Mouse (Mus musculus) MEL (cell line): ENCODE measurements around the gene Pcnx2. TPM values are rescaled to one million over a fixed set of nuclear protein-coding genes. Genes with fewer than 3 reads are reported as not detected.

Experiments
- DNase-seq: peaks from one replicate; pipeline ENCODE4 v3.0.0; 2011; ENCODE audit warnings: low read depth, low spot score
- H3K27ac ChIP-seq: 2 replicates; pipeline ENCODE4 v1.5.1; 2012; ENCODE audit warnings: low read depth, mild to moderate bottlenecking, control low read depth, low read length, moderate library complexity; ENCODE audit not compliant: control insufficient read depth
- H3K27me3 ChIP-seq, 2 experiments: fragments of 150-350 bp in 1 of 2; sonication (generic) in 1 of 2; 2 replicates each; pipeline ENCODE4 v1.6.1; 2012; ENCODE audit warnings: low read length in 2 of 2, mild to moderate bottlenecking in 2 of 2, improper control_type of control experiment in 1 of 2, moderate library complexity in 1 of 2; ENCODE audit not compliant: insufficient read depth in 2 of 2, control insufficient read depth in 1 of 2
- H3K36me3 ChIP-seq, 2 experiments: 2 replicates each; pipeline ENCODE4 v1.6.1; 2012 to 2014; ENCODE audit warnings: low read length in 2 of 2, improper control_type of control experiment in 1 of 2, inconsistent platforms in 1 of 2, mild to moderate bottlenecking in 1 of 2; ENCODE audit not compliant: insufficient read depth in 2 of 2, control insufficient read depth in 1 of 2
- H3K4me1 ChIP-seq, 2 experiments: fragments of 150-350 bp in 1 of 2; sonication (generic) in 1 of 2; 2 replicates each; pipeline ENCODE4 v1.6.1; 2012; ENCODE audit warnings: low read length in 2 of 2, improper control_type of control experiment in 1 of 2, mild to moderate bottlenecking in 1 of 2; ENCODE audit not compliant: insufficient read depth in 2 of 2, control insufficient read depth in 1 of 2
- H3K4me3 ChIP-seq, 2 experiments: fragments of 150-350 bp in 1 of 2; sonication (generic) in 1 of 2; 2 replicates each; pipeline ENCODE4 v1.5.1; 2012; ENCODE audit warnings: low read depth in 2 of 2, low read length in 2 of 2, mild to moderate bottlenecking in 2 of 2, moderate library complexity in 2 of 2, control low read depth in 1 of 2, improper control_type of control experiment in 1 of 2; ENCODE audit not compliant: control insufficient read depth in 1 of 2, insufficient read depth in 1 of 2
- H3K79me2 ChIP-seq: 2 replicates; pipeline ENCODE4 v1.6.1; 2012; ENCODE audit warnings: mild to moderate bottlenecking, low read length, moderate library complexity; ENCODE audit not compliant: control insufficient read depth, poor library complexity, insufficient read depth
- H3K9ac ChIP-seq: 2 replicates; pipeline ENCODE4 v1.6.1; 2012; ENCODE audit warnings: low read depth, mild to moderate bottlenecking, control low read depth, low read length, moderate library complexity; ENCODE audit not compliant: control insufficient read depth, poor library complexity, severe bottlenecking
- H3K9me3 ChIP-seq: fragments of 150-350 bp; sonication (generic); replicated peaks from 2 replicates; pipeline ENCODE4 v1.6.1; 2012; ENCODE audit warnings: mild to moderate bottlenecking, low read length, improper control_type of control experiment, moderate library complexity; ENCODE audit not compliant: insufficient read depth
- BHLHE40 ChIP-seq: IDR thresholded peaks from 2 replicates; pipeline ENCODE4 v1.6.1; 2012; ENCODE audit warnings: low read depth, mild to moderate bottlenecking, inconsistent platforms, low read length, improper control_type of control experiment, borderline replicate concordance
- CHD2 ChIP-seq: IDR thresholded peaks from 2 replicates; pipeline ENCODE4 v1.6.1; 2011; ENCODE audit warnings: low read length, improper control_type of control experiment
- ELF1 ChIP-seq: IDR thresholded peaks from 2 replicates; pipeline ENCODE4 v1.6.1; 2014; ENCODE audit warnings: low read depth, mild to moderate bottlenecking, inconsistent platforms, low read length, improper control_type of control experiment, moderate library complexity
- GATA1 ChIP-seq: IDR thresholded peaks from 2 replicates; pipeline ENCODE4 v1.6.1; 2011; ENCODE audit warnings: low read depth, low read length, improper control_type of control experiment
- KAT2A ChIP-seq: conservative IDR thresholded peaks from 2 replicates; pipeline ENCODE4 v1.6.1; 2012; ENCODE audit warnings: low read depth, low read length, improper control_type of control experiment, inconsistent platforms
- MAX ChIP-seq: IDR thresholded peaks from 2 replicates; pipeline ENCODE4 v1.6.1; 2011; ENCODE audit warnings: low read length, improper control_type of control experiment
- MAZ ChIP-seq: IDR thresholded peaks from 2 replicates; pipeline ENCODE4 v1.6.1; 2012; ENCODE audit warnings: low read depth, mild to moderate bottlenecking, inconsistent platforms, low read length, improper control_type of control experiment
- MEF2A ChIP-seq: IDR thresholded peaks from 2 replicates; pipeline ENCODE4 v1.6.1; 2014; ENCODE audit warnings: low read depth, mild to moderate bottlenecking, inconsistent platforms, low read length, improper control_type of control experiment; ENCODE audit not compliant: poor library complexity, insufficient replicate concordance, severe bottlenecking; ENCODE audit errors: extremely low read depth
- MXI1 ChIP-seq: IDR thresholded peaks from 2 replicates; pipeline ENCODE4 v1.6.1; 2011; ENCODE audit warnings: mild to moderate bottlenecking, low read depth, low read length, improper control_type of control experiment
- MYC ChIP-seq: IDR thresholded peaks from 2 replicates; pipeline ENCODE4 v1.6.1; 2011; ENCODE audit warnings: low read depth, mild to moderate bottlenecking, low read length, improper control_type of control experiment, moderate library complexity
- NELFE ChIP-seq: IDR thresholded peaks from 2 replicates; pipeline ENCODE4 v1.6.1; 2011; ENCODE audit warnings: low read depth, low read length, improper control_type of control experiment
- POLR2AphosphoS5 ChIP-seq: IDR thresholded peaks from 2 replicates; pipeline ENCODE4 v1.6.1; 2012; ENCODE audit warnings: low read depth, borderline replicate concordance, mild to moderate bottlenecking, inconsistent platforms, low read length, moderate library complexity, mixed read lengths
- RAD21 ChIP-seq: IDR thresholded peaks from 2 replicates; pipeline ENCODE4 v1.6.1; 2011; ENCODE audit warnings: mild to moderate bottlenecking, low read depth, low read length, improper control_type of control experiment
- RCOR1 ChIP-seq: IDR thresholded peaks from 2 replicates; pipeline ENCODE4 v1.6.1; 2012; ENCODE audit warnings: low read depth, mild to moderate bottlenecking, inconsistent platforms, low read length, improper control_type of control experiment
- SIN3A ChIP-seq: IDR thresholded peaks from 2 replicates; pipeline ENCODE4 v1.6.1; 2012; ENCODE audit warnings: low read length, improper control_type of control experiment, inconsistent platforms
- TBP ChIP-seq: IDR thresholded peaks from 2 replicates; pipeline ENCODE4 v1.8.0; 2011; ENCODE audit warnings: low read depth, low read length, improper control_type of control experiment
- TCF12 ChIP-seq: IDR thresholded peaks from 2 replicates; pipeline ENCODE4 v1.6.1; 2014; ENCODE audit warnings: low read depth, mild to moderate bottlenecking, inconsistent platforms, low read length, improper control_type of control experiment, moderate library complexity
- USF1 ChIP-seq: IDR thresholded peaks from 2 replicates; pipeline ENCODE4 v1.6.1; 2014; ENCODE audit warnings: low read depth, mild to moderate bottlenecking, inconsistent platforms, low read length, improper control_type of control experiment, moderate library complexity
- ZC3H11A ChIP-seq: IDR thresholded peaks from 2 replicates; pipeline ENCODE4 v1.6.1; 2012; ENCODE audit warnings: low read depth, mild to moderate bottlenecking, inconsistent platforms, low read length, improper control_type of control experiment
- ZNF384 ChIP-seq: IDR thresholded peaks from 2 replicates; pipeline ENCODE4 v1.6.1; 2012; ENCODE audit warnings: low read depth, mild to moderate bottlenecking, inconsistent platforms, low read length, improper control_type of control experiment
- polyA plus RNA-seq, 2 experiments: library from polyadenylated mRNA; stranded (reverse) in 1 of 2; unstranded in 1 of 2; fragments of >175 nt in 1 of 2; fragments of >200 nt in 1 of 2; gene quantifications; 2 replicates each; pipeline versions ENCODE4 v1.2.1 to v1.2.4; 2012; ENCODE audit warnings: low replicate concordance in 2 of 2, low read depth in 1 of 2; ENCODE audit not compliant: insufficient read length in 2 of 2, insufficient read depth in 1 of 2, missing spikeins in 1 of 2
- total RNA-seq: library from RNA; depleted of rRNA; stranded (reverse); fragments of 300-350 nt; gene quantifications from 2 replicates; pipeline ENCODE4 v1.2.3, GENCODE M21; 2012

The Pcnx2 gene
- total and polyA plus RNA-seq, 3 experiments: 0.04 TPM; not detected in 2

DNA sequence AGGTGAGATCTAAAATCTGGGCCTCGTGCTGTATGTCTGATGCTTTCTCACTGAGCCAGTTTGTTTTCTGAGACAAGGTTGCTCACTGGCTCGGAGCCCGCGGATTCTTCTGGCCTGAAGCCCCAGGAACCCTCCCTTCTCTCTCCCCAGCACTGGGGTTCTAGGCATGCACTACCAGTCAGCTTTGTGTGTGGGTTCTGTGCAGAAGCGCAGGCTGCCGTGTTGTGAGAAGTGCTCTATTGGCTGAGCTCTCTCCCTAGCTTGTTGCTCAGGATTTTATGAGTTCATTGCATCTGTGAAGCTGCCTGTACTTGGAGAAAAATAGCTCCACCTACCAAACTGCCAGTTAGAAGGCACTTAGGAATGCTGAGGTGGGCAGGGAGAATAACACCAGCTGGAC is 89.3 kb downstream of the Pcnx2 start:
- Histone ChIP-seq H3K27ac (no peak overlapping the region), H3K9ac (no peak overlapping the region), H3K27me3 (no peaks in the 10 kb centered on the region), H3K4me3 (no peak overlapping the region), H3K9me3 (no peaks in the 10 kb centered on the region), H3K79me2 (no peaks in the 10 kb centered on the region), H3K4me1 (no peaks in the 10 kb centered on the region), H3K36me3 (no peaks in the 10 kb centered on the region)
- TF ChIP-seq USF1: no peak
- DNase-seq: no peak

- Histone ChIP-seq H3K9me3 (no peaks in the 10 kb centered on the region), H3K36me3 (no peaks in the 10 kb centered on the region), H3K4me1 (no peaks in the 10 kb centered on the region), H3K79me2 (no peaks in the 10 kb centered on the region; the same call in 1 of the 2 replicates), H3K4me3 (no peak overlapping the region), H3K27me3 (no peaks in the 10 kb centered on the region), H3K9ac (no peak overlapping the region), H3K27ac (no peak overlapping the region)
- TF ChIP-seq TCF12 (no peak), TBP (no peak), GATA1 (no peak), MXI1 (no peak), CHD2 (no peak), ELF1 (no peak)
- no peak for DNase-seq
These were observed 90.2 kb downstream of the Pcnx2 start for GRCm38 (mm10) chr8:125807905-125808310.

- Histone ChIP-seq H3K4me3 (no peak overlapping the region), H3K36me3 (no peaks in the 10 kb centered on the region), H3K9me3 (no peaks in the 10 kb centered on the region), H3K9ac (no peak overlapping the region), H3K27ac (no peak overlapping the region), H3K79me2 (no peaks in the 10 kb centered on the region; the same call in 1 of the 2 replicates), H3K4me1 (no peaks in the 10 kb centered on the region), H3K27me3 (no peaks in the 10 kb centered on the region)
- DNase-seq: no peak
- TF ChIP-seq NELFE (no peak), MEF2A (no peak), KAT2A (no peak), ZNF384 (no peak), POLR2AphosphoS5 (no peak), MYC (no peak), BHLHE40 (no peak), MAZ (no peak), RAD21 (no peak), SIN3A (no peak), MAX (no peak), GATA1 (no peak), ZC3H11A (no peak), RCOR1 (no peak)
These were observed 91.7 kb downstream of the Pcnx2 start for GRCm38 (mm10) chr8:125806459-125806858.
